Mouse (Mus musculus) forebrain, embryonic 14.5 days (tissue): ENCODE measurements around the gene Slc51a. TPM values are rescaled to one million over a fixed set of nuclear protein-coding genes. Genes with fewer than 3 reads are reported as not detected.
"Not testable (repeated sequence)": the region's sequence is repeated elsewhere in the genome, so short reads cannot be mapped to it uniquely, and the experiment has no call there.

ENCODE experiments used
- ATAC-seq: fragments of 200-750 bp; cut with Nextera tagmentation; 2 replicates; pipeline ENCODE4 v1.8.0; 2017; ENCODE audit warnings: mild to moderate bottlenecking, moderate library complexity
- DNase-seq: peaks from one replicate; pipeline ENCODE4 v3.0.0-alpha.2; 2015; ENCODE audit warnings: low spot score
- H3K27ac ChIP-seq: fragments of 300-500 bp; sonication (generic); 2 replicates; pipeline ENCODE4 v1.5.1; 2014; ENCODE audit warnings: low read depth, mild to moderate bottlenecking, control low read depth, low read length, moderate library complexity
- H3K27me3 ChIP-seq: fragments of 300-500 bp; sonication (generic); replicated peaks from 2 replicates; pipeline ENCODE4 v1.6.1; 2014; ENCODE audit warnings: low read length, control low read depth, mixed read lengths; ENCODE audit not compliant: control insufficient read depth, insufficient read depth
- H3K36me3 ChIP-seq: fragments of 300-500 bp; sonication (generic); 2 replicates; pipeline ENCODE4 v1.6.1; 2014; ENCODE audit warnings: low read length, control low read depth; ENCODE audit not compliant: control insufficient read depth, insufficient read depth
- H3K4me1 ChIP-seq: fragments of 300-500 bp; sonication (generic); 2 replicates; pipeline ENCODE4 v1.6.1; 2014; ENCODE audit warnings: antibody characterized with exemption, low read length, control low read depth; ENCODE audit not compliant: control insufficient read depth, insufficient read depth
- H3K4me2 ChIP-seq: fragments of 300-500 bp; sonication (generic); 2 replicates; pipeline ENCODE4 v1.6.1; 2014; ENCODE audit warnings: mild to moderate bottlenecking, control low read depth, low read length
- H3K4me3 ChIP-seq: fragments of 300-500 bp; sonication (generic); 2 replicates; pipeline ENCODE4 v1.5.1; 2014; ENCODE audit warnings: low read depth, low read length, control low read depth
- H3K9ac ChIP-seq: fragments of 300-500 bp; sonication (generic); 2 replicates; pipeline ENCODE4 v1.6.1; 2014; ENCODE audit warnings: mild to moderate bottlenecking, low read length, control low read depth, moderate library complexity
- H3K9me3 ChIP-seq: fragments of 300-500 bp; sonication (generic); replicated peaks from 2 replicates; pipeline ENCODE4 v1.6.1; 2016; ENCODE audit warnings: low read length, control low read depth, mixed read lengths; ENCODE audit not compliant: control insufficient read depth
- WGBS: fragments of 180-500 bp; shearing (Covaris S2); extraction: QIAGEN DNeasy Blood & Tissue Kit; methylation state at CpG from one replicate; pipeline ENCODE4 v1.1.7; 2014; 5-methylcytosine and 5-hydroxymethylcytosine counted together
- polyA plus RNA-seq: library from polyadenylated mRNA; unstranded; fragments of >200 nt; fragmentation: Nextera tagmentation; extraction: Ambion mirVana; gene quantifications from 2 replicates; pipeline ENCODE4 v1.2.1, GENCODE M21; 2014

Slc51a gene
- polyA plus RNA-seq, 1 experiment from 2014 or later = 0.20 TPM

DNA sequence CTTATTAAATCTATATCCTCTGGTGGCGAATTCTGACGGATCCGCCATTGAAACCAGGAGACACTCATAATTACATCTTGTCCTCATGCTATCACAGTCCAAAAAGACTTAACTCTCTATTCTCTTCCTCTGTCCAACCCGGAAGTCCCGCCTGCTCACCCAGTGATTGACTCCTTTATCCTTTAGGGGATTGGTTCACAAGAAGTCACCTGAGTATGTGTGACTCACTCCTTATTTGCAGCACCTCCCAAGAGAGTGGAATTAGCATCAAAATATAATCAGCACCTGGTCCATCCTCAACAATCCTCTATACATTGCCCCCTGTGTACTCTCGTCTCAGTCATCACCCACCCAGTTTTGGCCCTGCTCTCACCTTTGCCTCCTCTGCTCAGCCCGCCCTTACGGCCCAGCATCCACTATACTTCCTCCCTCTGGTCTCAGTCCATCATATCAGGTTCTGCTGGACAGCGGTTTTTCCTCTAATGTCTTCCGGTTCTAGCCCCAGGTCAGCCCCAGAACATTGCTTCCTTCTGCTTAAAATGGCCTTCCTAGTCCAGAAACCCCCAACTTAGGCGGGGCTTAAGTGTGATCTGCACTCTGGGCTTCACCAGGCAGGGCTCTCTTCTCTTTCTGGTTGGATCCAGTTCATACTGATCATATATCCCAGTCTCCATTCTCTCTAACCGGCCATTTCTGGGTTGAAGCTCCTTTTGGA, 15.1 kb upstream of the Slc51a start:
- Histone ChIP-seq H3K27ac (no peak overlapping the region), H3K4me2 (no peak overlapping the region), H3K4me1 (no peaks in the 10 kb centered on the region), H3K27me3 (no peaks in the 10 kb centered on the region), H3K9ac (no peak overlapping the region), H3K4me3 (no peak overlapping the region), H3K9me3 (no peaks in the 10 kb centered on the region), H3K36me3 (no peaks in the 10 kb centered on the region)
- DNase-seq = no peak
- no peak for ATAC-seq
- 89% methylated on average over 12 of the region's 12 CpGs for WGBS

GRCm38 (mm10) chr16:32501459-32501858, 13.8 kb upstream of the Slc51a start:
- Histone ChIP-seq H3K27ac (no peak overlapping the region), H3K4me1 (no peaks in the 10 kb centered on the region), H3K9me3 (no peaks in the 10 kb centered on the region), H3K27me3 (no peaks in the 10 kb centered on the region), H3K4me3 (no peak overlapping the region), H3K4me2 (no peak overlapping the region), H3K36me3 (no peaks in the 10 kb centered on the region), H3K9ac (no peak overlapping the region)
- DNase-seq (no peak), ATAC-seq (no peak)
- 58% methylated on average over 7 of the region's 7 CpGs for WGBS

DNA sequence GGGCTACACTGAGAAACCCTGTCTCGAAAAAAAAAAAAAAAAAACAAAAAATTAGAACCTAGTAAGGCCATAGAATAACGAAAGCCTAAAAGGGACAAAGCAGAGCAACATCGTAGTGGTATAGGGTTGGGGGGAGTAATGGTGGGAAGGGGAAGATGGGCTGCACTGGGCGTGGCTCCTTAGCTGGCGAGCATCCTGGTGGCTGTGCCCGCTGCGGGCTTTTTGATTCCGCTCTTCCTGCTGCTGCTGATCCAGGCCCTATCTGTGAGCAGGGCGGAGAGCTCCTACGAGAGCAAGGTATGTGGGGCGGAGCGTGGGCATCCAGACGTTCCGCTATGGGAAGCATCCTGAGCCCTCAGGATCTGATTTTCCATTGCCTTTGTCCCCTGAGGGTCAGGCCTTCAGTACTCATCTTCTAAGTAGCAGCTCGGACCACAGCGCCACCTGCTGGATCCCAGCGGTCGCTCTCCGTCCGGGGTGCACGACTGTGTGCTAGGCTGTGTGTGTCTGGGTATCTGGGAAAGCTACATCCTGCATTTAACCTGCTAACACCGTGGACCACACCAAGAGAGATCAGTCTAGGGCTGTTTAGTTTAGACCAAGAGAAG, 11.9 kb upstream of the Slc51a start:
- peak; percentile 98 for ATAC-seq
- Histone ChIP-seq H3K9me3 (no peaks in the 10 kb centered on the region), H3K4me1 (no peaks in the 10 kb centered on the region), H3K27me3 (no peaks in the 10 kb centered on the region), H3K9ac (peak overlapping the region; percentile 63), H3K36me3 (no peaks in the 10 kb centered on the region), H3K27ac (0 out of 2 replicates have a peak overlapping the region, but pooled peaks have one; percentile 29), H3K4me3 (peak overlapping the region; percentile 26), H3K4me2 (peak overlapping the region; percentile 50)
- 7% methylated on average over 22 of the region's 22 CpGs for WGBS
- DNase-seq = peak; percentile 92

DNA sequence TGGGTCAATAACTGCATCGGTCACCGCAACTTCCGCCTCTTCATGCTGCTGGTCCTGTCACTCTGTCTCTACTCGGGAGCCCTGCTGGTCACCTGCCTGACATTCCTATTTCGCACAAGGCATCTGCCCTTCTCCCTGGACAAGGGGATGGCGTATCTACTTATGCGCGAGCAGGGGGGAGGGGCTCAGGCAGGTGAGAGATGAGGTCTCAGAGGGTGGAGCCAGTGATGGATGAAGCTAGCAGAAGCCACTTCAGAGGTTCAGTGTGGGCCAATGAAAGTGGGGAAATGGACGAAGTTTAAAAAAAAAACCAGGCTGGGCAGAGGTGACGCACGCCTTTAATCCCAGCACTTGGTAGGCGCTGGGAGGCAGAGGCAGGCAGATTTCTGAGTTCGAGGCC, 11.3 kb upstream of the Slc51a start:
- H3K27ac ChIP-seq = no peak overlapping the region
- WGBS = 71% methylated on average over 13 of the region's 13 CpGs
- no peaks in the 10 kb centered on the region for H3K9me3 ChIP-seq
- H3K4me3 ChIP-seq = no peak overlapping the region
- no peak for ATAC-seq
- no peaks in the 10 kb centered on the region for H3K36me3 ChIP-seq
- H3K9ac ChIP-seq = no peak overlapping the region
- DNase-seq = no peak
- no peaks in the 10 kb centered on the region for H3K27me3 ChIP-seq
- no peaks in the 10 kb centered on the region for H3K4me1 ChIP-seq
- no peak overlapping the region for H3K4me2 ChIP-seq

GRCm38 (mm10) chr16:32495965-32496364, 8.3 kb upstream of the Slc51a start, which contains the start of gene Zdhhc19:
TSS of gene Zdhhc19 (plus strand) at chr16:32496265.
- H3K9me3 ChIP-seq = no peaks in the 10 kb centered on the region
- no peak for DNase-seq
- ATAC-seq = no peak
- H3K4me2 ChIP-seq = no peak within 1 kb of the TSS
- no peak within 1 kb of the TSS for H3K27ac ChIP-seq
- 66% methylated on average over 3 of the region's 3 CpGs for WGBS
- H3K9ac ChIP-seq = no peak within 1 kb of the TSS
- no peaks in the 10 kb centered on the region for H3K4me1 ChIP-seq
- H3K27me3 ChIP-seq = no peaks in the 10 kb centered on the region
- no peaks in the 10 kb centered on the region for H3K36me3 ChIP-seq
- H3K4me3 ChIP-seq = no peak within 1 kb of the TSS

DNA sequence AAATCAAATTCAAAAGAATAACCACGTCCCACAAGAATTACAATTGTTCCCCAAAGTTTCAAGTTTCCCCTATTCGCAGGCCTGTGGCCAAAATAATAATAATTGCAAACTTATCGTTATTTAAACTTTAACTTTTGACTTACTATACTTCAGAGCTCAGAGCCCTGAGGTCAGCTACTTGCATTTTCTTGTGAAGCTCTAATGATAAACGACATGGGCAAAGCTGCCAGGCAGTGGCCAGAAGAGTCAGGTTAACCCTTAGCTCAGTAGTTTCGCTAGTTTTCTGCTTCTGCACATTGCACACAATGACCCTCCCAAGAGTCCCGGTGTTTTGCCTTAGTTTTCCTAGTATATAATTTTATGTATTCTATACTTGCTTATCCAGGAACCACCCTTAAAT, 6.7 kb upstream of the Slc51a start:
- not testable (repeated sequence) for H3K4me2 ChIP-seq, H3K4me1 ChIP-seq, H3K27me3 ChIP-seq, H3K9ac ChIP-seq, H3K27ac ChIP-seq, H3K9me3 ChIP-seq, H3K4me3 ChIP-seq, ATAC-seq, H3K36me3 ChIP-seq, DNase-seq
- WGBS = 81% methylated on average over 6 of the region's 6 CpGs

DNA sequence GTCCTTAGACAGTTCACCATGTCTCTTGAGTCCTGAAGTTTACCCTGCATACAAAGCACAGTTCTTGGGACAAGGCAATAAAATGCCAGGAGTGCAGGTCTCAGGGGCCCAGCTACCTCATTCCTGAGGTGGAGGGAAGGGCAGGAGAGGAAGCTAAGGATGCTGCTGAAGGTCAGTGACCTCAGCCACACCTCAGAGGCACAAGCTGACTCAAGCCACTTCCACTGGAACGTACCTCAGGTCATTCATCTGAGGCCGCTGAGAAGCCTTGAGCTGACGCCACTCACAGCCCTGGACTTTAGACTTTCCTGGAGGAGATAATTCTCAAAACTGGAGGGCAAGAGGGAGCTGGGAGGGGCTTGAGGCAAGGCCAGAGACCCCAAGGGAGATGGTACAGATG, 1.3 kb upstream of the Slc51a start:
- Histone ChIP-seq H3K27me3 (no peaks in the 10 kb centered on the region), H3K4me3 (no peak overlapping the region), H3K9me3 (no peaks in the 10 kb centered on the region), H3K4me2 (no peak overlapping the region), H3K36me3 (no peaks in the 10 kb centered on the region), H3K27ac (no peak overlapping the region), H3K9ac (no peak overlapping the region), H3K4me1 (no peaks in the 10 kb centered on the region)
- DNase-seq (no peak), ATAC-seq (no peak)
- WGBS = 94% methylated on average over 3 of the region's 3 CpGs

- H3K36me3 ChIP-seq = no peaks in the 10 kb centered on the region
- H3K9me3 ChIP-seq = no peaks in the 10 kb centered on the region
- no peaks in the 10 kb centered on the region for H3K4me1 ChIP-seq
- no peak overlapping the region for H3K9ac ChIP-seq
- H3K27me3 ChIP-seq = no peaks in the 10 kb centered on the region
- H3K4me2 ChIP-seq = no peak overlapping the region
- H3K27ac ChIP-seq = no peak overlapping the region
- H3K4me3 ChIP-seq = no peak overlapping the region
- no peak for DNase-seq
- no peak for ATAC-seq
- WGBS = 77% methylated on average over 6 of the region's 6 CpGs
Observed at GRCm38 (mm10) chr16:32486046-32486445, 1.6 kb downstream of the Slc51a start.

GRCm38 (mm10) chr16:32485209-32485608, 2.5 kb downstream of the Slc51a start:
- Histone ChIP-seq H3K36me3 (no peaks in the 10 kb centered on the region), H3K27me3 (no peaks in the 10 kb centered on the region), H3K9ac (no peak overlapping the region), H3K27ac (no peak overlapping the region), H3K4me1 (no peaks in the 10 kb centered on the region), H3K9me3 (no peaks in the 10 kb centered on the region), H3K4me3 (no peak overlapping the region), H3K4me2 (no peak overlapping the region)
- WGBS = 74% methylated on average over 2 of the region's 2 CpGs
- ATAC-seq (no peak), DNase-seq (no peak)
